Mouse (Mus musculus) retina, adult 2 months (tissue): Measurements from ENCODE around the gene Stim1.
A peak's percentile ranks its signal among the peaks of the same experiment; 100 is the strongest.
"Not testable (repeated sequence)": the region's sequence is repeated elsewhere in the genome, so short reads cannot be mapped to it uniquely, and the experiment has no call there.

Experiments
- DNase-seq: peaks from one replicate; pipeline ENCODE4 v3.0.0-alpha.2; 2012; ENCODE audit warnings: low read depth, low spot score

Gene Stim1

GRCm38 (mm10) chr7:102361297-102361696, 93.7 kb downstream of the Stim1 start:
- DNase-seq, result no peak

- DNase-seq, result no peak
Observed at GRCm38 (mm10) chr7:102363853-102364252, 96.2 kb downstream of the Stim1 start.

- no peak for DNase-seq
Observed at GRCm38 (mm10) chr7:102369661-102370060, 102.1 kb downstream of the Stim1 start.

- no peak for DNase-seq
Observed at GRCm38 (mm10) chr7:102370526-102370925, 102.9 kb downstream of the Stim1 start.

GRCm38 (mm10) chr7:102373382-102374072, 105.9 kb downstream of the Stim1 start:
- DNase-seq, result no peak

- no peak for DNase-seq
Observed at GRCm38 (mm10) chr7:102383221-102383620, 115.6 kb downstream of the Stim1 start.

- DNase-seq, result no peak
Observed at GRCm38 (mm10) chr7:102385973-102386372, 118.4 kb downstream of the Stim1 start.

- no peak for DNase-seq
Observed at GRCm38 (mm10) chr7:102389082-102389481, 121.5 kb downstream of the Stim1 start.

- no peak for DNase-seq
Observed at GRCm38 (mm10) chr7:102393898-102394297, 126.3 kb downstream of the Stim1 start.

- DNase-seq, result no peak
Observed at GRCm38 (mm10) chr7:102395894-102396293, 128.3 kb downstream of the Stim1 start.

- no peak for DNase-seq
Observed at GRCm38 (mm10) chr7:102396331-102396730, 128.7 kb downstream of the Stim1 start.

GRCm38 (mm10) chr7:102399180-102399731, 131.7 kb downstream of the Stim1 start:
- DNase-seq, result no peak

GRCm38 (mm10) chr7:102404118-102404517, 136.5 kb downstream of the Stim1 start:
- no peak for DNase-seq

- DNase-seq, result no peak
Observed at GRCm38 (mm10) chr7:102407440-102407839, 139.8 kb downstream of the Stim1 start.

GRCm38 (mm10) chr7:102415272-102415671, 147.7 kb downstream of the Stim1 start:
- not testable (repeated sequence) for DNase-seq

- no peak for DNase-seq
Observed at GRCm38 (mm10) chr7:102415841-102416240, 148.2 kb downstream of the Stim1 start.

- DNase-seq, result peak; percentile 62
Observed at GRCm38 (mm10) chr7:102417398-102417797, 149.8 kb downstream of the Stim1 start.

- DNase-seq, result no peak
Observed at GRCm38 (mm10) chr7:102422036-102422435, 154.4 kb downstream of the Stim1 start.

GRCm38 (mm10) chr7:102425933-102426685, 158.5 kb downstream of the Stim1 start:
- no peak for DNase-seq

GRCm38 (mm10) chr7:102434344-102434743, 166.7 kb downstream of the Stim1 start:
- no peak for DNase-seq

GRCm38 (mm10) chr7:102440822-102441656, 173.4 kb downstream of the Stim1 start:
- no peak for DNase-seq
